Mouse (Mus musculus): Measurements from ENCODE around the gene Ssrp1.

GRCm38 (mm10) chr2:85038336-85038735, 1.3 kb downstream of the Ssrp1 start:
- TF ChIP-seq SMC3 (IDR thresholded peaks at IDR 0.05; ENCODE audit: low read depth, low read length) (no peak), MYC (IDR thresholded peaks at IDR 0.05; ENCODE audit: low read depth, low read length) (no peak), MAX (IDR thresholded peaks at IDR 0.05; ENCODE audit: low read length) (no peak), POLR2A (IDR thresholded peaks at IDR 0.05; ENCODE audit: control insufficient read depth in 1 of 2, insufficient read depth in 1 of 2, low read depth in 1 of 2, low read length in 2 of 2, poor library complexity in 1 of 2) (no peak), NELFE (IDR thresholded peaks at IDR 0.05; ENCODE audit: low read depth, low read length) (no peak), GATA1 (IDR thresholded peaks at IDR 0.05; ENCODE audit: low read depth, low read length) (no peak), EP300 (IDR thresholded peaks at IDR 0.05; ENCODE audit: low read depth in 1 of 2, low read length in 2 of 2) (no peak), MEF2A (IDR thresholded peaks at IDR 0.05; ENCODE audit: extremely low read depth, insufficient replicate concordance, low read depth, low read length, poor library complexity, severe bottlenecking) (no peak), CTCF (IDR thresholded peaks at IDR 0.05 in 2 of 3, conservative IDR thresholded peaks at IDR 0.05 in 1 of 3; ENCODE audit: control insufficient read depth in 1 of 3, insufficient read depth in 1 of 3, low read depth in 2 of 3, low read length in 3 of 3, poor library complexity in 1 of 3, severe bottlenecking in 1 of 3) (no peak), GABPA (IDR thresholded peaks at IDR 0.05; ENCODE audit: low read depth, low read length) (no peak), MAFK (IDR thresholded peaks at IDR 0.05; ENCODE audit: borderline replicate concordance, low read depth, low read length) (no peak), CHD2 (IDR thresholded peaks at IDR 0.05; ENCODE audit: low read length) (no peak), USF1 (IDR thresholded peaks at IDR 0.05; ENCODE audit: low read depth, low read length) (no peak), E2F4 (IDR thresholded peaks at IDR 0.05; ENCODE audit: borderline replicate concordance, low read depth, low read length) (no peak)
